Mouse (Mus musculus): ENCODE data around the gene Tipin. TPM values are rescaled to one million over a fixed set of nuclear protein-coding genes. Genes with fewer than 3 reads are reported as not detected.
"Not testable (repeated sequence)": the region's sequence is repeated elsewhere in the genome, so short reads cannot be mapped to it uniquely, and the experiment has no call there.

Tipin gene
- polyA plus RNA-seq, 1 experiment from 2014 or later: 142 TPM

GRCm38 (mm10) chr9:64281781-64282178, 399 bp downstream of the Tipin start:
- peak overlapping the region; percentile 94 for H3K4me3 ChIP-seq (ENCODE audit: low read length)
- ATAC-seq: peak; percentile 91
- no peaks in the 10 kb centered on the region for H3K9me3 ChIP-seq (ENCODE audit: control insufficient read depth, low read length)
- no peaks in the 10 kb centered on the region for H3K36me3 ChIP-seq (ENCODE audit: control insufficient read depth, insufficient read depth, low read length)
- peak overlapping the region; percentile 96 for H3K9ac ChIP-seq (ENCODE audit: low read depth, low read length)
- H3K27ac ChIP-seq (ENCODE audit: low read length): peak overlapping the region; percentile 88
- H3K4me2 ChIP-seq (ENCODE audit: low read depth, low read length): peak overlapping the region; percentile 64
- H3K27me3 ChIP-seq (replicated peaks; ENCODE audit: control insufficient read depth, insufficient read depth, low read length): no peaks in the 10 kb centered on the region
- peaks cover 5% of the 10 kb centered on the region for H3K4me1 ChIP-seq (ENCODE audit: control insufficient read depth, insufficient read depth, low read length)
- WGBS: under 1% methylated on average over 24 of the region's 24 CpGs

GRCm38 (mm10) chr9:64282404-64282987, 1.1 kb downstream of the Tipin start:
- Histone ChIP-seq H3K4me2 (ENCODE audit: low read depth, low read length) (peak overlapping the region; percentile 64), H3K4me1 (ENCODE audit: control insufficient read depth, insufficient read depth, low read length) (peaks cover 5% of the 10 kb centered on the region), H3K9ac (ENCODE audit: low read depth, low read length) (peak overlapping the region; percentile 96), H3K4me3 (ENCODE audit: low read length) (peak overlapping the region; percentile 94), H3K27me3 (replicated peaks; ENCODE audit: control insufficient read depth, insufficient read depth, low read length) (no peaks in the 10 kb centered on the region), H3K36me3 (ENCODE audit: control insufficient read depth, insufficient read depth, low read length) (no peaks in the 10 kb centered on the region), H3K27ac (ENCODE audit: low read length) (no peak overlapping the region; the same call in 1 of the 2 replicates), H3K9me3 (ENCODE audit: control insufficient read depth, low read length) (no peaks in the 10 kb centered on the region)
- 38% methylated on average over 5 of the region's 5 CpGs for WGBS
- ATAC-seq: no peak

GRCm38 (mm10) chr9:64303086-64303485, 21.7 kb downstream of the Tipin start:
- H3K4me2 ChIP-seq (ENCODE audit: low read depth, low read length); H3K27ac ChIP-seq (ENCODE audit: low read length); ATAC-seq; H3K4me1 ChIP-seq (ENCODE audit: control insufficient read depth, insufficient read depth, low read length); H3K27me3 ChIP-seq (replicated peaks; ENCODE audit: control insufficient read depth, insufficient read depth, low read length); H3K4me3 ChIP-seq (ENCODE audit: low read length); H3K9me3 ChIP-seq (ENCODE audit: control insufficient read depth, low read length); H3K9ac ChIP-seq (ENCODE audit: low read depth, low read length): not testable (repeated sequence)
- peaks cover 14% of the 10 kb centered on the region; the same call in 1 of the 2 replicates for H3K36me3 ChIP-seq (ENCODE audit: control insufficient read depth, insufficient read depth, low read length)
- WGBS: 91% methylated on average over 4 of the region's 4 CpGs

- Histone ChIP-seq H3K9me3 (ENCODE audit: control insufficient read depth, low read length) (no peaks in the 10 kb centered on the region), H3K4me1 (ENCODE audit: control insufficient read depth, insufficient read depth, low read length) (no peaks in the 10 kb centered on the region), H3K9ac (ENCODE audit: low read depth, low read length) (no peak overlapping the region), H3K4me3 (ENCODE audit: low read length) (no peak overlapping the region), H3K27ac (ENCODE audit: low read length) (no peak overlapping the region), H3K27me3 (replicated peaks; ENCODE audit: control insufficient read depth, insufficient read depth, low read length) (no peaks in the 10 kb centered on the region), H3K4me2 (ENCODE audit: low read depth, low read length) (no peak overlapping the region), H3K36me3 (ENCODE audit: control insufficient read depth, insufficient read depth, low read length) (peaks cover 11% of the 10 kb centered on the region; the same call in 1 of the 2 replicates)
- 81% methylated on average over 6 of the region's 6 CpGs for WGBS
- no peak for ATAC-seq
These were observed 25.3 kb downstream of the Tipin start for GRCm38 (mm10) chr9:64306476-64307312.

- 70% methylated on average over 16 of the region's 16 CpGs for WGBS
- Histone ChIP-seq H3K9me3 (ENCODE audit: control insufficient read depth, low read length) (no peaks in the 10 kb centered on the region), H3K4me1 (ENCODE audit: control insufficient read depth, insufficient read depth, low read length) (no peaks in the 10 kb centered on the region), H3K27me3 (replicated peaks; ENCODE audit: control insufficient read depth, insufficient read depth, low read length) (no peaks in the 10 kb centered on the region), H3K9ac (ENCODE audit: low read depth, low read length) (no peak overlapping the region), H3K36me3 (ENCODE audit: control insufficient read depth, insufficient read depth, low read length) (peaks cover 8% of the 10 kb centered on the region; the same call in 1 of the 2 replicates), H3K4me3 (ENCODE audit: low read length) (no peak overlapping the region), H3K27ac (ENCODE audit: low read length) (no peak overlapping the region), H3K4me2 (ENCODE audit: low read depth, low read length) (no peak overlapping the region)
- ATAC-seq: no peak
These were observed 29.8 kb downstream of the Tipin start for GRCm38 (mm10) chr9:64310996-64311785.

GRCm38 (mm10) chr9:64312128-64312527, 30.7 kb downstream of the Tipin start:
- no peak overlapping the region for H3K4me3 ChIP-seq (ENCODE audit: low read length)
- no peak overlapping the region for H3K27ac ChIP-seq (ENCODE audit: low read length)
- H3K36me3 ChIP-seq (ENCODE audit: control insufficient read depth, insufficient read depth, low read length): peaks cover 5% of the 10 kb centered on the region; the same call in 1 of the 2 replicates
- no peak for ATAC-seq
- WGBS: 39% methylated on average over 1 of the region's 1 CpGs
- no peaks in the 10 kb centered on the region for H3K27me3 ChIP-seq (replicated peaks; ENCODE audit: control insufficient read depth, insufficient read depth, low read length)
- no peaks in the 10 kb centered on the region for H3K4me1 ChIP-seq (ENCODE audit: control insufficient read depth, insufficient read depth, low read length)
- H3K9ac ChIP-seq (ENCODE audit: low read depth, low read length): no peak overlapping the region
- no peaks in the 10 kb centered on the region for H3K9me3 ChIP-seq (ENCODE audit: control insufficient read depth, low read length)
- no peak overlapping the region for H3K4me2 ChIP-seq (ENCODE audit: low read depth, low read length)

GRCm38 (mm10) chr9:64314696-64315095, 33.3 kb downstream of the Tipin start:
- WGBS: 95% methylated on average over 6 of the region's 6 CpGs
- no peak overlapping the region for H3K9ac ChIP-seq (ENCODE audit: low read depth, low read length)
- H3K27me3 ChIP-seq (replicated peaks; ENCODE audit: control insufficient read depth, insufficient read depth, low read length): no peaks in the 10 kb centered on the region
- peaks cover 11% of the 10 kb centered on the region for H3K36me3 ChIP-seq (ENCODE audit: control insufficient read depth, insufficient read depth, low read length)
- no peaks in the 10 kb centered on the region for H3K4me1 ChIP-seq (ENCODE audit: control insufficient read depth, insufficient read depth, low read length)
- ATAC-seq: no peak
- no peak overlapping the region for H3K27ac ChIP-seq (ENCODE audit: low read length)
- H3K9me3 ChIP-seq (ENCODE audit: control insufficient read depth, low read length): no peaks in the 10 kb centered on the region
- H3K4me2 ChIP-seq (ENCODE audit: low read depth, low read length): no peak overlapping the region
- H3K4me3 ChIP-seq (ENCODE audit: low read length): no peak overlapping the region

- no peak overlapping the region for H3K9ac ChIP-seq (ENCODE audit: low read depth, low read length)
- H3K4me1 ChIP-seq (ENCODE audit: control insufficient read depth, insufficient read depth, low read length): no peaks in the 10 kb centered on the region
- no peak overlapping the region for H3K4me2 ChIP-seq (ENCODE audit: low read depth, low read length)
- H3K27me3 ChIP-seq (replicated peaks; ENCODE audit: control insufficient read depth, insufficient read depth, low read length): no peaks in the 10 kb centered on the region
- WGBS: over 99% methylated on average over 5 of the region's 5 CpGs
- H3K36me3 ChIP-seq (ENCODE audit: control insufficient read depth, insufficient read depth, low read length): peaks cover 13% of the 10 kb centered on the region
- no peak overlapping the region for H3K4me3 ChIP-seq (ENCODE audit: low read length)
- ATAC-seq: no peak
- H3K9me3 ChIP-seq (ENCODE audit: control insufficient read depth, low read length): no peaks in the 10 kb centered on the region
- H3K27ac ChIP-seq (ENCODE audit: low read length): no peak overlapping the region
These were observed 35.6 kb downstream of the Tipin start for GRCm38 (mm10) chr9:64316986-64317385.

- Histone ChIP-seq H3K4me1 (ENCODE audit: control insufficient read depth, insufficient read depth, low read length) (no peaks in the 10 kb centered on the region), H3K4me2 (ENCODE audit: low read depth, low read length) (no peak overlapping the region), H3K9ac (ENCODE audit: low read depth, low read length) (no peak overlapping the region), H3K36me3 (ENCODE audit: control insufficient read depth, insufficient read depth, low read length) (peaks cover 5% of the 10 kb centered on the region; the same call in 1 of the 2 replicates), H3K9me3 (ENCODE audit: control insufficient read depth, low read length) (no peaks in the 10 kb centered on the region), H3K4me3 (ENCODE audit: low read length) (no peak overlapping the region), H3K27me3 (replicated peaks; ENCODE audit: control insufficient read depth, insufficient read depth, low read length) (no peaks in the 10 kb centered on the region), H3K27ac (ENCODE audit: low read length) (no peak overlapping the region)
- no peak for ATAC-seq
- WGBS: 92% methylated on average over 7 of the region's 7 CpGs
These were observed 42.6 kb downstream of the Tipin start for GRCm38 (mm10) chr9:64323976-64324375.
